Mouse (Mus musculus): ENCODE measurements around the gene Snrnp25.
"Not testable (repeated sequence)": the region's sequence is repeated elsewhere in the genome, so short reads cannot be mapped to it uniquely, and the experiment has no call there.

Snrnp25 gene

GRCm38 (mm10) chr11:32194626-32195025 lies 10.6 kb upstream of the Snrnp25 start:
- DNase-seq (ENCODE audit: low read depth, low spot score), result no peak

- no peak for DNase-seq (ENCODE audit: low read depth, low spot score)
Observed at GRCm38 (mm10) chr11:32195867-32196540, 9.2 kb upstream of the Snrnp25 start.

GRCm38 (mm10) chr11:32196727-32197126 lies 8.5 kb upstream of the Snrnp25 start:
- no peak for DNase-seq (ENCODE audit: low read depth, low spot score)

GRCm38 (mm10) chr11:32197766-32198165 lies 7.4 kb upstream of the Snrnp25 start:
- DNase-seq (ENCODE audit: low read depth, low spot score), result no peak

GRCm38 (mm10) chr11:32198256-32198955 lies 6.8 kb upstream of the Snrnp25 start:
- no peak for DNase-seq (ENCODE audit: low read depth, low spot score)

- no peak for DNase-seq (ENCODE audit: low read depth, low spot score)
Observed at GRCm38 (mm10) chr11:32199230-32199629, 6.0 kb upstream of the Snrnp25 start.

GRCm38 (mm10) chr11:32200075-32200601 lies 5.1 kb upstream of the Snrnp25 start, which contains the start of gene Il9r:
TSS of gene Il9r (minus strand) at chr11:32200279.
- DNase-seq (ENCODE audit: low read depth, low spot score), result no peak

GRCm38 (mm10) chr11:32200992-32201391 lies 4.2 kb upstream of the Snrnp25 start:
- not testable (repeated sequence) for DNase-seq (ENCODE audit: low read depth, low spot score)

GRCm38 (mm10) chr11:32201922-32202685 lies 3.1 kb upstream of the Snrnp25 start:
- no peak for DNase-seq (ENCODE audit: low read depth, low spot score)

- no peak for DNase-seq (ENCODE audit: low read depth, low spot score)
Observed at GRCm38 (mm10) chr11:32210623-32211022, 5.4 kb downstream of the Snrnp25 start.

GRCm38 (mm10) chr11:32215372-32216162 lies 10.4 kb downstream of the Snrnp25 start:
- DNase-seq (ENCODE audit: low read depth, low spot score), result no peak

- no peak for DNase-seq (ENCODE audit: low read depth, low spot score)
Observed at GRCm38 (mm10) chr11:32216851-32217250, 11.6 kb downstream of the Snrnp25 start.

GRCm38 (mm10) chr11:32218501-32219050 lies 13.4 kb downstream of the Snrnp25 start:
- DNase-seq (ENCODE audit: low read depth, low spot score), result no peak

GRCm38 (mm10) chr11:32219287-32219686 lies 14.1 kb downstream of the Snrnp25 start:
- no peak for DNase-seq (ENCODE audit: low read depth, low spot score)

- no peak for DNase-seq (ENCODE audit: low read depth, low spot score)
Observed at GRCm38 (mm10) chr11:32220607-32221224, 15.5 kb downstream of the Snrnp25 start.

- DNase-seq (ENCODE audit: low read depth, low spot score), result peak; percentile 55
Observed at GRCm38 (mm10) chr11:32221225-32221950, 16.2 kb downstream of the Snrnp25 start.

- DNase-seq (ENCODE audit: low read depth, low spot score), result no peak
Observed at GRCm38 (mm10) chr11:32221951-32222409, 16.8 kb downstream of the Snrnp25 start, which contains the start of gene Rhbdf1. TSS of gene Rhbdf1 (minus strand) at chr11:32222300.

- DNase-seq (ENCODE audit: low read depth, low spot score), result no peak
Observed at GRCm38 (mm10) chr11:32222570-32223194, 17.5 kb downstream of the Snrnp25 start.

- DNase-seq (ENCODE audit: low read depth, low spot score), result no peak
Observed at GRCm38 (mm10) chr11:32223297-32223967, 18.2 kb downstream of the Snrnp25 start.
